Mouse (Mus musculus): Measurements from ENCODE around the gene Kcnj9.

DNA sequence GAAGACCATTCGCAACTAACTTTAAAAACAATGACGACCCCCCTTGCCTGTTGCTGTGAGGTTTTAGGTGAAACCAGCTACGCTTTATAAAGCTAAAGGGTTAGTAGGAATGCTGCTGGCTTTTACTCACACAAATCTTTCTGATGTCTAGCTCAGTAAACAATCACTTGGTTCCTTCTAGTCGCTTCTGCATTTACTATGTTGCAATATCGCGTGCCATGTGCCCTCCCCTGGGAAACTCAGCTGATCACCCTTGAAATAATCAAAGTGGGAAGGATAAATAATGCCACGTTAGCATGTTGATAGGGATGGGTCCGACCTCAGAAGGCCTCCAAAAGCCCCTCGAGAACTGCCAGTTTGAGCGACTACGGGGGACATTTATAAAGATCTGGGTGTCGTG, 18.3 kb upstream of the Kcnj9 start:
- TF ChIP-seq POLR2A (IDR thresholded peaks at IDR 0.05; ENCODE audit: borderline replicate concordance, control insufficient read depth, low read depth, low read length) (no peak), CTCF (IDR thresholded peaks at IDR 0.05; ENCODE audit: control insufficient read depth, insufficient read depth, low read length) (no peak)

Measured in bone marrow, adult 2 months (tissue).